Mouse (Mus musculus): ENCODE data around the gene Adamts7. TPM values are rescaled to one million over a fixed set of nuclear protein-coding genes. Genes with fewer than 3 reads are reported as not detected.

The Adamts7 gene
- polyA plus RNA-seq, 1 experiment from 2014 or later = 19.9 TPM

DNA sequence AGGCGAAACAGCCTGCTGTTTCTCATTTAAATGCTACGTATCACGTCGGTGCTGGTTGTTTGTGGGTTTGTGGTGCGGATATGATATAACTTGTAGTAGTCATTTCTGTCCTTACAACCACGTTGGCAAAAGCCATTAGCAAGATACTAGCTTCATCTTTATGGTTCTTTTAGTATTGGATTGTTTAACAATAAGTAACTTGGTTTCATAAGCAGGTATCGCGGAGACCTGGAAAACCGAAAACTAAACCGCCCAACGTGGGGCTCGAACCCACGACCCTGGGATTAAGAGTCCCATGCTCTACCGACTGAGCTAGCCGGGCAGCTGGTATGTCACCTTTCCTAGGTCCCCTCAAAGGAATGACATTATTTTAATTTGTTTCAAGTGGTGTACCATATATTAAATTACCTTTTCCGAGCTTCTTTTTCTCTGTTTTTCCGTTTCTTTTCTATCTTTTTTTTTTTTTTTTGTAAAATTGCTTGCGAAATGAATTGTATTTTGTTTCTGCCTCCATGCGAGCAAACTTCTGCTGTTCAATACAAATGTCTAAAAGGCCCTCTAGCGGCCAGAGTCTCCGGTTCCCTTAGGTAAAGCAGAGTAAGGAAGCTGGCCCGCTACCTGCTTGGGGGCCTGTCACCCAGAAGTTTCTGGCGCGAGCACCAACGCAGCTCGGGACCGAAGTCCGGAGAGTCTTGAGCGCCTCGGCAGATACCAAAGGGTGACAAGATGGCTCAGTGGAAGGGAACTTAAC lies 36.4 kb upstream of the Adamts7 start:
- H3K4me2 ChIP-seq = peak overlapping the region; percentile 34
- no peak overlapping the region for H3K9ac ChIP-seq
- no peaks in the 10 kb centered on the region; the same call in 1 of the 2 replicates for H3K4me1 ChIP-seq
- peak; percentile 52; the same call in 1 of the 2 replicates for ATAC-seq (ENCODE audit: low FRiP score)
- H3K27ac ChIP-seq = no peak overlapping the region
- 2% methylated on average over 30 of the region's 30 CpGs for WGBS
- H3K27me3 ChIP-seq = no peaks in the 10 kb centered on the region
- H3K9me3 ChIP-seq = no peaks in the 10 kb centered on the region
- no peaks in the 10 kb centered on the region for H3K36me3 ChIP-seq (replicated peaks)
- peak overlapping the region; percentile 13 for H3K4me3 ChIP-seq (replicated peaks)

DNA sequence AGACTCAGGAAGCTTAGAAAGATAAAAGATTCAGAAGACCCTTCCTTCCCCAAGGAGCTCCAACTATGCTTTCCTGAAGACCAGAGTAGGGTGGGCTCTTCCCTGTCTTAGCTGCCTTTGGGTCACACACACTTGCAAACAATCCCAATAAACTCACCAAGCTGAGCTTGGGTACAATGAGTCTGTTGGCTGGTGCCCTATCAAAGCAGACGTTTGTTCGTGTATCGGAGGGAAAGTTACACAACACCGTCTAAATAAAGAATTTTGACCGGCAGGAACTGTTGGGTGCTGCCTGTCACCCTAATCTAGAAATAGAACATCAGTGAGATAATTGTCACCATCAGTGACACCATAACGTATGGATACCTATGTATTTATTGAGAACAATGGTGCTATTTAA lies 35.7 kb upstream of the Adamts7 start:
- no peak overlapping the region for H3K27ac ChIP-seq
- no peaks in the 10 kb centered on the region for H3K27me3 ChIP-seq
- H3K4me2 ChIP-seq = no peak overlapping the region; the same call in 1 of the 2 replicates
- ATAC-seq (ENCODE audit: low FRiP score) = no peak
- 71% methylated on average over 6 of the region's 6 CpGs for WGBS
- no peaks in the 10 kb centered on the region for H3K36me3 ChIP-seq (replicated peaks)
- H3K4me3 ChIP-seq (replicated peaks) = peak overlapping the region; percentile 13; the same call in 1 of the 2 replicates
- H3K9me3 ChIP-seq = no peaks in the 10 kb centered on the region
- no peaks in the 10 kb centered on the region; the same call in 1 of the 2 replicates for H3K4me1 ChIP-seq
- no peak overlapping the region for H3K9ac ChIP-seq

DNA sequence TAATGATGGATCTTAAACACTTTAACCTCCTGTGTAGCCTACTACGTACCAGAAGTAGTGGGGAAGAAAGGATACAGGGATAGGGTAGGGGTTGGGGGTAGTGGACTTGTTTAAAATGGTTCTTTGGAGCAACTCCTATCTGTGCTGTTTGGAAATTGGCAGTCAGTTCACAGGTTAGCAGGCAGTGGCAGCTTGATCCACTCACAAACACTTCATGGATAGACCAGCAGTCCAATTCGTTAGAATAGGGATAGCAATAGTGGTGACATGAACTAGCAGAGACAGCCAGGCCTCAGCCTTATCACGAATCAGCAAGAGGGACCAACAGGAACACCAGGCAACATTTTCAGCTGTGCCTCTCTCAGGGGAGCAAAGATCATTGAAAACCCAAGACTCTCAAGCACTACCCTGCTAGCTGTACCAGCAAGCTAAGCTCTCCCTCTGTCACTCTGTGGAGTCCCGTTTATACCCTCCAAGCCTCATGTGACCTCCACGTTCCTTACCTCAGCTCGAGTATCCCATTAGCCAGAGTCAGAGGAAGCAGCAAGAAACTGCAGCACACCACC lies 34.1 kb upstream of the Adamts7 start:
- 87% methylated on average over 6 of the region's 6 CpGs for WGBS
- H3K27ac ChIP-seq = no peak overlapping the region
- no peak overlapping the region for H3K4me2 ChIP-seq
- no peak for ATAC-seq (ENCODE audit: low FRiP score)
- no peak overlapping the region for H3K4me3 ChIP-seq (replicated peaks)
- no peaks in the 10 kb centered on the region; the same call in 1 of the 2 replicates for H3K4me1 ChIP-seq
- no peaks in the 10 kb centered on the region for H3K36me3 ChIP-seq (replicated peaks)
- no peaks in the 10 kb centered on the region for H3K9me3 ChIP-seq
- no peak overlapping the region for H3K9ac ChIP-seq
- H3K27me3 ChIP-seq = no peaks in the 10 kb centered on the region

DNA sequence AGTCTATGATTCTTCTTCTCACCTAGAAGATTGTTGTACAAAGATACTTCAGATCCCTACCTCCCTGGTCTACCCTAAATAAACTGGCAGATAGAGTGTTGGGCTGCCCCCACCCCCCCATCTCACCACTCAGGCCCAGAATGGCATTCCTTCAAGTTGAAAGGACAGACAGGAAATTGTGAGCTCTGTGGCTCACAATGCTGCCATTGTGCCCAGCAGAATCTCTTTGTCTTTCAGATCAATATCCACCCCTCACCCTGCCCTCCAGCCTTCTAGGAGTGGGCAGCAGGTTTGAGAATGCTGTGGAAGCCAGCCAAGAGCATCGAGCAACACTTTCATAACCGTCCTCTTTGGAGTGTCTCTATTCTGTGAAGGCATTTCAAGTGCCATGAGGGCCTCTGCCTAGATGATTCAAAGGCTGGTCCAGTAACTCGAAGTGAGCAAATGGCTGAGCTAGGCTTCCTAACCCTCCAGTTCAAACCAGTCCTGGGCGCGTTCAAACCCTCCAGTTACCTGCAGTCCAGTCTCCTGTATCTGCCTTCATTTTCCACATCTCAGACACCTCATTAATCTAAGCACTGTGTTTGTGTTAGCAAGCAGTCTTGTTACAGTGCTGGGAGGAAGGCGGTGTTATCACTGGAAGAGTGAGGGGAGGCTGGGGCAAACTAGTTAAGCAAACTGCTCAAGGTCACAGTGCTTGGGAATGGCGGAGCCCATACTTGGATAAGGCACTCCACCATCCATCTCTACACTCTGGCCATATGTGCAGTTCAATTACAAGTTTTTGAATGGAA lies 29.1 kb upstream of the Adamts7 start:
- no peak overlapping the region for H3K9ac ChIP-seq
- H3K4me3 ChIP-seq (replicated peaks) = no peak overlapping the region
- H3K9me3 ChIP-seq = no peaks in the 10 kb centered on the region
- no peak overlapping the region for H3K4me2 ChIP-seq
- no peak for ATAC-seq (ENCODE audit: low FRiP score)
- 71% methylated on average over 7 of the region's 7 CpGs for WGBS
- no peaks in the 10 kb centered on the region for H3K36me3 ChIP-seq (replicated peaks)
- no peaks in the 10 kb centered on the region for H3K4me1 ChIP-seq
- H3K27ac ChIP-seq = no peak overlapping the region
- no peaks in the 10 kb centered on the region for H3K27me3 ChIP-seq

DNA sequence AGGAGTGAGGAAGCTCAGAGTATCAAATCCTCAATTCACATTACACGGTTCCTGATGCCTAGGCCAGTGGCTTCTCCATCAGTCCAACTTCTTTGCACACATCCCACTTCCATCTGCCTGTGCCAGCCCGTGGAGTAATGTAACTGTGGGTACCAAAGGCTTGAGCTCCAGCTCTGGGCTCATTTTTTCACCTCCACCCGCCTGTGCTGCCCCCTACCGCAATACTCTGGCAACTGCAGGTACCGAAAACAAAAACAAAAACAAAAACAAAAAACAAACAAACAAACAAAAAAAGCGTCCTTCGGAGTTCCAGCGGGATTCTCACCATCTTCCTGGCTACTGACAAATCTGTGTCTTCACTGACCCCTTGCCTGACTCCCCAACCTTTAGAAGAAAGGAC lies 27.4 kb upstream of the Adamts7 start:
- Histone ChIP-seq H3K36me3 (replicated peaks) (no peaks in the 10 kb centered on the region), H3K27me3 (no peaks in the 10 kb centered on the region), H3K4me2 (no peak overlapping the region), H3K9me3 (no peaks in the 10 kb centered on the region), H3K4me3 (replicated peaks) (no peak overlapping the region), H3K9ac (no peak overlapping the region), H3K4me1 (no peaks in the 10 kb centered on the region), H3K27ac (no peak overlapping the region)
- WGBS = 82% methylated on average over 8 of the region's 8 CpGs
- no peak for ATAC-seq (ENCODE audit: low FRiP score)

DNA sequence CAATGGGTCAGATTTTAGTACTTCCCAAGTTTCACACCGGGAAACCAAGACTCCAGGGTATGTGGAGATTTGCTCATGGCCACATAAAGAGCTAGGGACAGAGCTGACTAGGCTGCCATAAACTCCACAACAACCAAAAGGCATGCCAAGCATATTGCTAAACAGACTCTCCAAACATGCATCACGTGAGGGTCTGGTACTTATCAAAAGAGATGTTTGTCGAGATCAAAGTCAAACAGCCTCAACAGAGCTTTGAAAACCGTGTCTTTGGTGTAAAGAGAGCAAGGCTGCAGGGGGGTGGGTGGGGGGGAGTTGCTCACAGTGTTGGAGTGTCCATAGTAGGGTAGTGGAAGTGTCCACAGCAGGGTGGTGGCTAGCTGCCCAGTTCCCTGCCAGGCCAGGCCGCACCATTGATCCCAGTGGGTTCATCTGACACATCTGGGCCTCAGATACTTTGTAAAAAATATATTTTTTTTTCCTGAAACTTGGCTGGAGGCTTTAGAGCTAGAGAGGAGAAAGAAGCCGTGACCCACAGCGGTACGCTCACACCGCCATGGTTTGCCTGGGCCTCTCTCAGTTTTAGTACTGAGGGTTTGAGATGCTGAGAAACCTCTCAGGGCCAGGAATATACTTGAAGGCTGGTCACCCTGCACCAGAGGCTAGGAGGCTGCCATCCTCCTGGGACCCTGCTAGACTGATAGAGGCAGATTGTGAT lies 26.7 kb upstream of the Adamts7 start:
- H3K27me3 ChIP-seq = no peaks in the 10 kb centered on the region
- H3K27ac ChIP-seq = no peak overlapping the region
- no peaks in the 10 kb centered on the region for H3K36me3 ChIP-seq (replicated peaks)
- no peak overlapping the region for H3K4me3 ChIP-seq (replicated peaks)
- 87% methylated on average over 9 of the region's 9 CpGs for WGBS
- ATAC-seq (ENCODE audit: low FRiP score) = no peak
- no peak overlapping the region for H3K9ac ChIP-seq
- no peaks in the 10 kb centered on the region for H3K4me1 ChIP-seq
- no peaks in the 10 kb centered on the region for H3K9me3 ChIP-seq
- no peak overlapping the region for H3K4me2 ChIP-seq

DNA sequence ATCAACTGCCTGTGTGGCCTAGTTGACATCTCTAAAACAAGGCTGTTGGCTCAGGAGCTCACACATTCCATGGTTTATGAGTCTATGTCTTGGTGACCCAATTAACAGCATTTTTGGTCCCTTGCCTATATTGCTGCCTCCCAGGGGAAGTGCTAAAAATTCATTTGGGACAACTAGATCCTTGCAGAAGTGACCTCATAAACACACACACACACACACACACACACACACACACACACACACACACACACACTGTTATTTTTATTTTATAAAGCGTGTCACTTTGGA lies 26.2 kb upstream of the Adamts7 start:
- H3K27ac ChIP-seq = no peak overlapping the region
- H3K9me3 ChIP-seq = no peaks in the 10 kb centered on the region
- H3K36me3 ChIP-seq (replicated peaks) = no peaks in the 10 kb centered on the region
- no peak overlapping the region for H3K4me3 ChIP-seq (replicated peaks)
- ATAC-seq (ENCODE audit: low FRiP score) = no peak
- no peak overlapping the region for H3K9ac ChIP-seq
- no peaks in the 10 kb centered on the region for H3K4me1 ChIP-seq
- WGBS = 94% methylated on average over 1 of the region's 1 CpGs
- H3K4me2 ChIP-seq = no peak overlapping the region
- H3K27me3 ChIP-seq = no peaks in the 10 kb centered on the region

DNA sequence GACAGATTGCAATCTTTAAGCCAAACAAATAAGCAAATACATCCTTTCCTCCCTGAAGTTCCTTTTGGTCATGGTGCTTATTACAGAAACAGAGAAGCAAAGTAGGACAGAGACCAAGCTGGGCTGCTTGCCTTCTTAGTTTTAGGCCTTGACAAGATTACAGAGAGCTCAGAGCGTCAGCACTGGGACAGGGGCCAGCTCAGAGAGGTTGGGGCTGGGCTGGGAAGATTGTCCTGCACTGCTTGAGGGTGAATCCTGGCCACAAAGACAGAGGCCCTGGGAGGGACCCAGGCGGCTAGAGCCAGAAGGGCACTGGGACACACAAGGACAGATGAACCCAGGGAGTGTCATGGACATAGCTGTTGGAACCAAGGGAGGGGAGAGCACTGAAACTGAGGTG lies 17.1 kb upstream of the Adamts7 start:
- Histone ChIP-seq H3K4me3 (replicated peaks) (no peak overlapping the region), H3K36me3 (replicated peaks) (no peaks in the 10 kb centered on the region), H3K4me2 (no peak overlapping the region), H3K9me3 (no peaks in the 10 kb centered on the region), H3K9ac (no peak overlapping the region), H3K27me3 (no peaks in the 10 kb centered on the region), H3K4me1 (no peaks in the 10 kb centered on the region), H3K27ac (no peak overlapping the region)
- no peak for ATAC-seq (ENCODE audit: low FRiP score)
- 44% methylated on average over 2 of the region's 2 CpGs for WGBS

DNA sequence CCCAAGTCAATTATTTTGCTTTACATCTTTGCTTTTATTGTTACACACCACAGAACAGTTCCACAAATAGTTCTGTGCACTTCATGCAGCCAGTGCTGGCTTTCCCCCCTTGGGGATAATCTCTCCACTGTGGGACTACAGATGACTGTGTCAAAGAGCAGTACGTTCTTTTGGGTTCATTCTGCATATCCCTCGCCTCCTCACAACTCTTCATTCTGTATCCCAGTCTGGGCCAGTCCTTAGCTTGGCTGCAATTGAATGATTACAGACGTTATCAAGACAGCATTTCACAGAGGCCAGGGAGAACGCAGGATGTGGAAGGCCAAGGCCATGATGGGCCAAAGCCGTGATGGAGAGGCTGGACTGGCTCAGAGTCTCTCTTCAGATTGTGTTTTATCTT lies 16.0 kb upstream of the Adamts7 start:
- Histone ChIP-seq H3K9ac (no peak overlapping the region), H3K27me3 (no peaks in the 10 kb centered on the region), H3K27ac (no peak overlapping the region), H3K4me3 (replicated peaks) (no peak overlapping the region), H3K36me3 (replicated peaks) (no peaks in the 10 kb centered on the region), H3K4me1 (no peaks in the 10 kb centered on the region), H3K9me3 (no peaks in the 10 kb centered on the region), H3K4me2 (no peak overlapping the region)
- no peak for ATAC-seq (ENCODE audit: low FRiP score)
- 86% methylated on average over 5 of the region's 5 CpGs for WGBS

DNA sequence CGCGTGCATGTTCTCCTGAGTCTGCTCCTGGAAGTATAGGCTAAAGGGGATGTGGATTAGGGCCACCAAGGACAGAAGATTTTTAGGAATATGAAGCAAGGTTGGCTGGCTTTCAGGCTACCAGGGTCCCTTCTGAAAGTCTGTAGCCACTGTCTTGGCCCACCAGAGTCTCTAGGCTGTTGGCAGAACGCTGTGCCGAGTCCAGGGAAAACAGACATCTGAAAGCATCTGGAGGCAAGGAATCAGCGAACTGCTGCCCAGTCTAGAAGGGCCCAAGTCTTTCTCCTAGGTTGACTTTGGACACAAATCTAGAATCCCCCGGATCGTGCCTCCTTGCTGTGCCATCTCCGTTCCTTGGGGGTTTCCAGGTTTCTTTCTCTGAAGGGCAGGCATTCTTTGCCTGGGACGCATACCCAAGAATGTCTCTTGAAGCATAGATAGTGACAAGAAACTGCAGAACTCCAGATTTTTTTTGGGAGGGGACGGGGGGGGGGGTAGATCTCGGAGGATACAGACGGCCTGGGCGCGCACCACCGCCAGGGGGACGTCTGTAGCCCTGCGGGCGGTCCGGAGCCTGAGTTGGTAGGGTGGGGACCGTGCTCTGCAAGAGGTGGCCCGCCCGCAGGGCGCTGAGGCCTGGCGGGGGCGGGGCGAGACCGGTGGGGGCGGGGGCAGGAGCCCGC lies 485 bp upstream of the Adamts7 start:
- WGBS = 9% methylated on average over 28 of the region's 29 CpGs
- peak; percentile 85 for ATAC-seq (ENCODE audit: low FRiP score)
- peak overlapping the region; percentile 67 for H3K4me3 ChIP-seq (replicated peaks)
- H3K4me1 ChIP-seq = peaks cover 23% of the 10 kb centered on the region
- H3K9ac ChIP-seq = peak overlapping the region; percentile 81
- no peaks in the 10 kb centered on the region for H3K36me3 ChIP-seq (replicated peaks)
- peak overlapping the region; percentile 85 for H3K27ac ChIP-seq
- H3K4me2 ChIP-seq = peak overlapping the region; percentile 76
- no peaks in the 10 kb centered on the region for H3K9me3 ChIP-seq
- no peaks in the 10 kb centered on the region for H3K27me3 ChIP-seq

DNA sequence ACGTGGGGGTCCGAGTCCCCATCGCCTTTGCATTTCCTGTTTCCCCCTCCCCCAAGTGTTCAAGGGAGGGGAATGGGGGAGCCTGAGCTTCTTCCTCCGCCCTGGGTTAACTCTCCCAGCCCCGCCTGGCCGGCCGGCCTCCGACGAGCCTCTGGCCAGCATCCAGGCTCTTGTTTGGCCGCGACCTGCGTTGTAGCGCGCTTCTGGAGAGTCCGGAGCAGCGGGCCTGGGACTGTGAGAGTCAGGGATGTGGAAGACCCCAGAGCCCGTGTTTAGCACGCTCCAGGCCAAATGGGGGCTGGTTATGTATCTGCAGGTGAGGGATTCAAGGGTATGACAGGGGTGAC lies 853 bp downstream of the Adamts7 start:
- Histone ChIP-seq H3K4me1 (peaks cover 23% of the 10 kb centered on the region), H3K9ac (peak overlapping the region; percentile 81), H3K27me3 (no peaks in the 10 kb centered on the region), H3K9me3 (no peaks in the 10 kb centered on the region), H3K27ac (peak overlapping the region; percentile 85), H3K36me3 (replicated peaks) (no peaks in the 10 kb centered on the region), H3K4me3 (replicated peaks) (peak overlapping the region; percentile 67), H3K4me2 (peak overlapping the region; percentile 76)
- no peak for ATAC-seq (ENCODE audit: low FRiP score)
- WGBS = under 1% methylated on average over 18 of the region's 18 CpGs

Measured in forebrain, embryonic 12.5 days (tissue).